Mouse (Mus musculus) Muller cell, postnatal 12 days (primary cell): Measurements from ENCODE around the gene Gm7951.
"Not testable (repeated sequence)": the region's sequence is repeated elsewhere in the genome, so short reads cannot be mapped to it uniquely, and the experiment has no call there.

Experiments used
- DNase-seq: peaks from one replicate; pipeline ENCODE4 v3.0.0-alpha.2; 2015; ENCODE audit errors: inconsistent ontology term

Gm7951 gene

DNA sequence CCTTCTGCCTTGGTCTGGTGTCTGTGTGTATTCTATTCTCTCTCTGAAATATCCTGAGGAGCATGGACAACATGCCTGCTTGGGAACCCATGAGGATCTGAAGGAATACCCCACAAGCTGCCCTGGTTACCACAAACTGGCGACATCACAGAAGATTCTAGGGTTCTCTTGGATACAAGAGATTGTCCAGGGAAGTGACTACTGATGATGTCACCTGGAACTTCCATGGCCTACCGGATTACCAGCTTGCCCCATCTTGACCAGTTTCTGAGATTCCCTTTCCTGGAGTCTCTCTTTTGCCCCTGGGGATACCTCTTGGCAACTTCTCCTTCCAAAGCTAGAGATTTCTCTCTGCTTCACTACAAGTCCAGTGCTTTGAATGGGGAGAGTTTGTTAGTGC is at the start of gene Gm7951:
Gene Gm7951, minus strand, starts transcription at position 101 of the 400 bp plus-strand sequence.
- not testable (repeated sequence) for DNase-seq

GRCm38 (mm10) chr14:42162522-42162921 is 45.4 kb upstream of the Gm7951 start, which contains the start of gene Gm17027:
Gene Gm17027, minus strand, starts transcription at chr14:42162622.
- DNase-seq: not testable (repeated sequence)

- not testable (repeated sequence) for DNase-seq
Observed at GRCm38 (mm10) chr14:42134571-42134970, 17.4 kb upstream of the Gm7951 start.

GRCm38 (mm10) chr14:42133806-42134205 is 16.6 kb upstream of the Gm7951 start:
- DNase-seq: not testable (repeated sequence)
